Mouse (Mus musculus): ENCODE results near the gene Senp8. TPM values are rescaled to one million over a fixed set of nuclear protein-coding genes. Genes with fewer than 3 reads are reported as not detected.

Gene Senp8
- polyA plus RNA-seq, 2 experiments = 5.1 to 9.4 TPM

DNA sequence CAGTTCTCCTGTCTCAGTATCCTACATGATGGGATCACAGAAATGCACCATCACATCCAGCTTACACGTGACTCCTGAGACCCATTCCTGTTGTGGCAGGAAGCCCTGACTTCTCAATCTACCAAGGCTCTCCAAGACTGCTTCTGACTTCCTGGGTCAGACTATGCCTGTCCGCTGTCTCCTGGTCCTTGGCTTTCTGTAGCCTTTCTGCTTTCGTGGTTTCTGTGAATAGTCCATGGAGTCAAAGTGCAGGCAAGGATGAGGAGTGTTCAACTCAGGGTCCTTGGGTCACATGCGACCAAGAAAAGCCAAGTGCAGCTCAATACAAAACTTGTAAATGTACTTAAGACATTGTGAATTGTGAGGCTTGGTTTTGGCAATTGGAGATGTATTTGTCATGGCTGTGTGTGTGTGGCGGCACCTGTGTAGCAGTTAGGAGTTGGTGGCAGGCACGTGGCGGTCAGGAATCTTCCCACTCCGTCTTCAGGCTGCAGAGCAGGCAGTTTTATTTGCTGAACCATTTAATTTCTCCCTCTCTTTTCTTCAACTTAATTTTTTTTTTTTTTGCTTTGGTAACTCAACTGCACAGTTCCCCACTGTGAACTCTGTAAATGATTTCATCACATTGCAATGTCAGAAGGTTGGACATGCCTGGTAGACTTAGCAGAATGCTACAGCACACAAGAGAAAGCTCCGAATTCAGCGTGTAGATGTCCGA, 22.8 kb downstream of the Senp8 start:
- no peak overlapping the region for H3K27ac ChIP-seq (replicated peaks; ENCODE audit: low read depth, low read length)
- ATAC-seq (ENCODE audit: low FRiP score, low read depth) (no peak), DNase-seq (ENCODE audit: low spot score) (no peak)
- H3K4me1 ChIP-seq (ENCODE audit: control insufficient read depth, insufficient read depth, low read length) = peaks cover 9% of the 10 kb centered on the region; the same call in 1 of the 2 replicates
- 73% methylated on average over 11 of the region's 11 CpGs for WGBS
- H3K27me3 ChIP-seq (ENCODE audit: control insufficient read depth, insufficient read depth, low read length) = no peaks in the 10 kb centered on the region
- H3K4me2 ChIP-seq (replicated peaks; ENCODE audit: low read depth, low read length, severe bottlenecking) = no peak overlapping the region
- H3K9ac ChIP-seq (ENCODE audit: low read depth, low read length, severe bottlenecking) = no peak overlapping the region
- no peak overlapping the region for H3K4me3 ChIP-seq (replicated peaks; ENCODE audit: low read length)
- no peak for TF ChIP-seq POLR2A (IDR thresholded peaks at IDR 0.05; ENCODE audit: borderline replicate concordance, extremely low read depth, insufficient read depth, insufficient read length)
- no peaks in the 10 kb centered on the region for H3K9me3 ChIP-seq (ENCODE audit: control insufficient read depth, low read length)
- H3K36me3 ChIP-seq (ENCODE audit: control insufficient read depth, insufficient read depth, low read length) = no peaks in the 10 kb centered on the region

DNA sequence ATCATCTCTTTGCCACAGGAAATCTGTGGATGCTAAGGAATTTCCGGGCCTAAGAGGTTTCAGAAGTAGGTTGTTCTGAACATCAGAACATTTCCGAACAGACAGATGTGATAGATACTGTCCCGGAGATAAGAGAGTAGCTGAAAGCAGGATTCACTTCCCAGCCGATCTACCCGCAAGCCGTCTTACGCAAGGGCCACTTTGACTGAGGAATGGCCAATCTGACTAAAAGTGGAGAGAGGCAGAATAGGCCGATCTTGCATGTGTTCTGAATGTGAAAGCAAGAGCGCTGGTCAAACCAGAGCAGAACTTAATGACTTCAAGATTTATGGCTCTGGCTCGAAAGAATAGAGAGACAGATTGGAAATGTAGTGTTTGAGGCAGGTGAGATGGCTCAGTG, 25.0 kb downstream of the Senp8 start:
- H3K4me3 ChIP-seq (replicated peaks; ENCODE audit: low read length) = no peak overlapping the region
- H3K36me3 ChIP-seq (ENCODE audit: control insufficient read depth, insufficient read depth, low read length) = no peaks in the 10 kb centered on the region
- no peak for TF ChIP-seq POLR2A (IDR thresholded peaks at IDR 0.05; ENCODE audit: borderline replicate concordance, extremely low read depth, insufficient read depth, insufficient read length)
- peaks cover 9% of the 10 kb centered on the region; the same call in 1 of the 2 replicates for H3K4me1 ChIP-seq (ENCODE audit: control insufficient read depth, insufficient read depth, low read length)
- H3K27me3 ChIP-seq (ENCODE audit: control insufficient read depth, insufficient read depth, low read length) = no peaks in the 10 kb centered on the region
- H3K9me3 ChIP-seq (ENCODE audit: control insufficient read depth, low read length) = no peaks in the 10 kb centered on the region
- no peak overlapping the region for H3K9ac ChIP-seq (ENCODE audit: low read depth, low read length, severe bottlenecking)
- H3K27ac ChIP-seq (replicated peaks; ENCODE audit: low read depth, low read length) = no peak overlapping the region
- DNase-seq (ENCODE audit: low spot score) (no peak), ATAC-seq (ENCODE audit: low FRiP score, low read depth) (no peak)
- 74% methylated on average over 10 of the region's 10 CpGs for WGBS
- H3K4me2 ChIP-seq (replicated peaks; ENCODE audit: low read depth, low read length, severe bottlenecking) = no peak overlapping the region

DNA sequence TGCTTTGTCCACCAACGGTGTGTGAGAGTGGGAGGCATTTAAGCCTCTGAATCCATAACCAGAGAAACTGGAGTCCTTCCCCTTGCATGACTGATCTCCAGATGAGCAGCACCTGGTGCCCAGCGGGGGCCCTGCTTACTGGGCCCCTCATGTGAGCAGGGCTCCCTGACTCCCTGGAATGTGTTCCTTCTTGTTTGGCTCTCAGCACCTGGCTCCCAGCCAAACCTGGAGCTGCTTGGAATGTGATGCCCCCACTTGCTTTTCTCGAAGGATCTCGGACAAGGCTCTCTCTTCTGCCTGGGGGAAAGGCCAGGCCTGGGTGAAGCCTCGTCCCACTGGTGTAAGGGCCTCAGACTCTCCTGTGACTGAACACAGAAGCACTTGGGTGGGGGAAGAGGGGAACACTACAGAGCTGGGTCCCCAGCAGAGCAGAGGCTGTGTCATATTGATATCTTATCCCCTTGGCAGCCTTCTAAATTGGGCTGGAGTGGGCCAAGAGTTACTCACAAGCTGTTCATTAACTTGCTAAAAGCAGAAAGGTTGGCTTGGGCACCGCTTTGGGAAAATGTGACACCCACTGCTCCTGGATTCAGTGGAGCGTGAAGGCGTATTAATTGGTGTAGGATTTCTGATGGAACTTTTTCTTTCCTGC, 26.6 kb downstream of the Senp8 start:
- H3K4me2 ChIP-seq (replicated peaks; ENCODE audit: low read depth, low read length, severe bottlenecking) = no peak overlapping the region; the same call in 1 of the 2 replicates
- no peaks in the 10 kb centered on the region for H3K27me3 ChIP-seq (ENCODE audit: control insufficient read depth, insufficient read depth, low read length)
- 40% methylated on average over 8 of the region's 8 CpGs for WGBS
- no peak overlapping the region for H3K4me3 ChIP-seq (replicated peaks; ENCODE audit: low read length)
- no peaks in the 10 kb centered on the region for H3K36me3 ChIP-seq (ENCODE audit: control insufficient read depth, insufficient read depth, low read length)
- H3K9me3 ChIP-seq (ENCODE audit: control insufficient read depth, low read length) = no peaks in the 10 kb centered on the region
- ATAC-seq (ENCODE audit: low FRiP score, low read depth) (peak; percentile 58), DNase-seq (ENCODE audit: low spot score) (peak; percentile 55)
- no peak for TF ChIP-seq POLR2A (IDR thresholded peaks at IDR 0.05; ENCODE audit: borderline replicate concordance, extremely low read depth, insufficient read depth, insufficient read length)
- H3K9ac ChIP-seq (ENCODE audit: low read depth, low read length, severe bottlenecking) = no peak overlapping the region
- H3K27ac ChIP-seq (replicated peaks; ENCODE audit: low read depth, low read length) = peak overlapping the region; percentile 34
- H3K4me1 ChIP-seq (ENCODE audit: control insufficient read depth, insufficient read depth, low read length) = peaks cover 9% of the 10 kb centered on the region; the same call in 1 of the 2 replicates

DNA sequence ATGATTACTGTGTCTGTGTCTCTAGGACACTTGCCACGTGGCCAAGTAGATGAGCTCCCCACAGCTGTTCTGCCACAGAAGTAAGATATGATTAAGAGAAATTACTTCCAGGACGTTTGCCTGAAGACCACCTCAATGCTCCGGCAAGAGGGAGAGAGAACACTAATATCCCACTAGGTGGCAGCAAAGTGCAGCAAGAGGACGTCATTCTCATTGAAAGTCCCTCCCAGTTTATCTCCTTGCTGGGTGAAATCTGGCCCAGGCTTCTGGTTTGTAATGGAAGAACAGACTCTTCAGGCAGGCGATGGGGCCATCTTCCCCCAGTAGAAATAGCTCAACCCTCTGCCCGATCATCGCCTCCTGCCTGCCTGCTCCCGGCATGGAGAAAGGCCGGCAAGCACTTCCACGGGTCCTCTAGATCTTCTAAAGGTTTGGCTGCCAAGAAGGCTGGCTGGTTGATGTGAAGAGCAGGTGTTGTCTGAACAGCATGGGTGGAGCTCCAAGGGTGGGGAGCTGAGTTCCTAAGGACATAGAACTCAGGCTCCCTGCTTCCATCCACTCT, 27.3 kb downstream of the Senp8 start:
- 13% methylated on average over 10 of the region's 10 CpGs for WGBS
- Histone ChIP-seq H3K36me3 (ENCODE audit: control insufficient read depth, insufficient read depth, low read length) (no peaks in the 10 kb centered on the region), H3K4me2 (replicated peaks; ENCODE audit: low read depth, low read length, severe bottlenecking) (peak overlapping the region; percentile 37; the same call in 1 of the 2 replicates), H3K27me3 (ENCODE audit: control insufficient read depth, insufficient read depth, low read length) (no peaks in the 10 kb centered on the region), H3K4me1 (ENCODE audit: control insufficient read depth, insufficient read depth, low read length) (peaks cover 9% of the 10 kb centered on the region; the same call in 1 of the 2 replicates), H3K27ac (replicated peaks; ENCODE audit: low read depth, low read length) (peak overlapping the region; percentile 58; the same call in 1 of the 2 replicates), H3K4me3 (replicated peaks; ENCODE audit: low read length) (no peak overlapping the region), H3K9ac (ENCODE audit: low read depth, low read length, severe bottlenecking) (no peak overlapping the region), H3K9me3 (ENCODE audit: control insufficient read depth, low read length) (no peaks in the 10 kb centered on the region)
- no peak for TF ChIP-seq POLR2A (IDR thresholded peaks at IDR 0.05; ENCODE audit: borderline replicate concordance, extremely low read depth, insufficient read depth, insufficient read length)
- peak; percentile 94 for DNase-seq (ENCODE audit: low spot score)
- ATAC-seq (ENCODE audit: low FRiP score, low read depth) = peak; percentile 78

DNA sequence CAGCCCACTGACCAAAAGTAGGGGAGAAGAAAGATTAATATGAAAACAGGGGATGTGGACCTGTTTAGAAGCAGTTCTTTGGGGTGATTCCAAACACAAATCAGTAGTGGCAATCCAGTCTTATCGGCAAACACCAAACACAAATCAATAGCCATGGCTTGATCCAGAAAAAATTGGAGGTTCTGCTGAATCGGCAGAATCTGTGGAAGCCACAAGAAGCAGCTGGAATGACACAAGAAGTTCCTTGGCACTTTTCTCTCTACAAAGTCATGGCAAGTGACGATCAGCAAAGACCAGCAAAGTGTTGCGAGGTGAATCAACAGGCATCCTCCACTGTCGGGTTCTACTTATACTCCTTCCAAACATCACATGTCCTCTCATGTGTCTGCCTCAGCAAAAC, 29.4 kb downstream of the Senp8 start:
- Histone ChIP-seq H3K4me2 (replicated peaks; ENCODE audit: low read depth, low read length, severe bottlenecking) (no peak overlapping the region), H3K4me3 (replicated peaks; ENCODE audit: low read length) (no peak overlapping the region), H3K4me1 (ENCODE audit: control insufficient read depth, insufficient read depth, low read length) (peaks cover 9% of the 10 kb centered on the region; the same call in 1 of the 2 replicates), H3K27me3 (ENCODE audit: control insufficient read depth, insufficient read depth, low read length) (no peaks in the 10 kb centered on the region), H3K9ac (ENCODE audit: low read depth, low read length, severe bottlenecking) (no peak overlapping the region), H3K9me3 (ENCODE audit: control insufficient read depth, low read length) (no peaks in the 10 kb centered on the region), H3K27ac (replicated peaks; ENCODE audit: low read depth, low read length) (no peak overlapping the region), H3K36me3 (ENCODE audit: control insufficient read depth, insufficient read depth, low read length) (no peaks in the 10 kb centered on the region)
- TF ChIP-seq POLR2A (IDR thresholded peaks at IDR 0.05; ENCODE audit: borderline replicate concordance, extremely low read depth, insufficient read depth, insufficient read length) = no peak
- 89% methylated on average over 5 of the region's 5 CpGs for WGBS
- ATAC-seq (ENCODE audit: low FRiP score, low read depth) (no peak), DNase-seq (ENCODE audit: low spot score) (no peak)

Data from limb, embryonic 14.5 days (tissue).